Mouse (Mus musculus): ENCODE results near the gene Olfr769. TPM values are rescaled to one million over a fixed set of nuclear protein-coding genes. Genes with fewer than 3 reads are reported as not detected.
A peak's percentile ranks its signal among the peaks of the same experiment; 100 is the strongest.
"Not testable (repeated sequence)": the region's sequence is repeated elsewhere in the genome, so short reads cannot be mapped to it uniquely, and the experiment has no call there.

The Olfr769 gene
- total RNA-seq (2021): not detected
- long read RNA-seq, experiment 1: 0 reads
- long read RNA-seq, experiment 2: 0 reads

DNA sequence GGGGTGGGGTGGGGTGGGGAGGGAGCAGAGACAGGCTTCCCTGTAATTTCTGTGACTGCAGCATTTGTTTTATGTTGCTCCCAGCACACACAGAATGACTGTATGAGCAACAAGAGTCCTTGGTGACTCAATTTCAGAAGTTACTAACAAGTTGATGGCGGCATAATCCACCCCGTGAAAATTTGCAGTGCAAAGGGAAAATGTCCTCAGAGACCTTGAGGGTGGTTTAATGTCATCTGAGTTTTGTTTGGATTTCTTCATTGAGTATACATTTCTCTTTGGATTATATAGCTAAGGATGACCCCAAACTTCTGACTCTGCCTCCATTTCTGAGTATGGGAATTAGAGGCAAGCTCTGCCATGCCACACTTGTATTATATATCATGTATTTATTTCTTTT lies at the start of gene Olfr769:
Olfr769 (minus strand) TSS at position 101 of the 400 bp plus-strand sequence.
- peak; percentile 14 to 17 for DNase-seq

- DNase-seq: no peak
These were observed 47.0 kb upstream of the Olfr769 start, which contains the start of gene Olfr771 for GRCm38 (mm10) chr10:129164651-129165050. Gene Olfr771 (minus strand): TSS chr10:129164751.

DNA sequence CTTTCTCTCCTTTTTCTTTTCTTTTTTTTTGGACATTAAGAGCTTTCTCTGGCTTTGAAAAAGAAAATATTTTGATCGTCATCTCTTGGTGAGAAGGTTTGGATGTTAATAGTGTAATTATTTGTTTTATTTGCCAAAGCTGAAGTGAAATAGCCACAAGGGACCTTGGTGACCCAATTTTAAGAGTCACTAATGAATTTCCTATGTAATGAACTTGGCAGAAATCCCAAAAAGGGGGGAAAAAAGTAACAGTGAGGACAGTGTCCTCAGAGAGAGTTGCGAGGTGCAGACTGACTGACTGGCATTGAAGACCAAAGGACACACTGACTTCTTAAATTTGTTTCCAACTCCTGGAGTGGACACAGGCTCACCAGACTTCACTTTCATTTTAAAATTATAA lies 21.2 kb upstream of the Olfr769 start, which contains the start of gene Olfr770:
Olfr770 (minus strand) TSS at position 101 of the 400 bp plus-strand sequence.
- DNase-seq: no peak

DNA sequence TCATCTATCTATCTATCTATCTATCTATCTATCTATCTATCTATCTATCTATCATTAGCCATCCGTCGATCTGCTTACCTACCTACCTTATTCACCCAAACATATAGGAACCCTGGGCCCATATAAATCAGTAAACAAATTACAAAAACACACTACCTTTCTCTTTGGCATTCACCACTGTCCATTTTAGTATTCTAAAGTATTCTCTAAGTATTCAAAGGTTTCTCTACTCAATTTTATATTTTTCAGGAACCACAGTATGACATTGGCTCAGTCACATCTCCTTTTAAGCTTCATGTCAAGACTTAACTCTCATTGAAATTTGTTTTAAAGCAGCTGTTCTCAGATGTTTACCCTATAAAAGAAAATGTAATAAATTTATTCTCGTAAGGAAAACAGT lies 2.5 kb downstream of the Olfr769 start:
- DNase-seq: no peak

- DNase-seq: no peak
These were observed 16.4 kb downstream of the Olfr769 start for GRCm38 (mm10) chr10:129101231-129101630.

DNA sequence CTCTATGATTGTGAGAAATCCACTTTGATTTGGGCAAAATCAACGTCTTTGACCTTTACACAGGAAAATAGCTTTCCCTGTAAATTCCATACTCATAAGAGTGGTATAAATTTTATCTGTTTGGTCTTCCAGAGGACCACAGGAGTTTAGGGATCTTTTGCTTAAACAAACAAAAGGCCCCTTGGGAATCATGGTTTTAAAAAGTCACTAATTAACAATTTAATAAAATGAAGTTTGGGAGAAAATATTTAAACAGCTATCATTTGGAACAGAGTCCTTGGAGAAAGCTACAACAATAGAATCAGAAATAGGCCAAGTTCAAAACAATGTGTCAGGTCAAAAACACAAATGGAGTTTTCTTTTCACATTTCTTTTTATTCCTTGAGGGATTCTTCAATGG lies 18.4 kb downstream of the Olfr769 start, which contains the start of gene Olfr768:
Olfr768 (minus strand) TSS at position 101 of the 400 bp plus-strand sequence.
- no peak for DNase-seq

- not testable (repeated sequence) for DNase-seq
These were observed 34.9 kb downstream of the Olfr769 start, which contains the start of gene Olfr767 for GRCm38 (mm10) chr10:129082810-129083209. Gene Olfr767 (minus strand): TSS chr10:129082910.

GRCm38 (mm10) chr10:129068877-129069276 lies 48.8 kb downstream of the Olfr769 start, which contains the start of gene Olfr766-ps1:
Gene Olfr766-ps1 (minus strand): TSS chr10:129068977.
- no peak for DNase-seq

Other genes starting within 250 kb of the Olfr769 start
- gene Gdf11, start 226.1 kb downstream of the Olfr769 start, total RNA-seq (2021): 1 to 10 TPM; 1.7 to 2.3 TPM
- 100 to 1,000 TPM; 285 to 398 TPM for gene Cd63, start 216.9 kb downstream of the Olfr769 start, total RNA-seq (2021)
- gene Rdh5, start 195.0 kb downstream of the Olfr769 start, total RNA-seq (2021): 10 to 100 TPM; 12.0 to 14.0 TPM
- gene Bloc1s1, start 193.8 kb downstream of the Olfr769 start, total RNA-seq (2021): 100 to 1,000 TPM; 187 to 198 TPM
- 10 to 100 TPM; 10.4 to 16.0 TPM for gene Itga7, start 184.0 kb downstream of the Olfr769 start, total RNA-seq (2021)
- gene Mettl7b, start 156.9 kb downstream of the Olfr769 start, total RNA-seq (2021): under 1 TPM; 0.30 to 0.76 TPM
- not detected for gene Olfr9, start 128.4 kb downstream of the Olfr769 start, total RNA-seq (2021)
- gene Olfr763, start 107.1 kb downstream of the Olfr769 start, total RNA-seq (2021): not detected
- gene Olfr764-ps1, start 78.0 kb downstream of the Olfr769 start, total RNA-seq (2021): not detected
- not detected for gene Olfr765, start 67.9 kb downstream of the Olfr769 start, total RNA-seq (2021)
- not detected for gene Olfr766-ps1, start 48.9 kb downstream of the Olfr769 start, total RNA-seq (2021)
- not detected for gene Olfr767, start 35.0 kb downstream of the Olfr769 start, total RNA-seq (2021)
- gene Olfr768, start 18.5 kb downstream of the Olfr769 start, total RNA-seq (2021): not detected
- not detected for gene Olfr770, start 21.1 kb upstream of the Olfr769 start, total RNA-seq (2021)
- not detected for gene Olfr771, start 46.9 kb upstream of the Olfr769 start, total RNA-seq (2021)
- not detected for gene Olfr772, start 60.1 kb upstream of the Olfr769 start, total RNA-seq (2021)
- not detected for gene Olfr773, start 69.6 kb upstream of the Olfr769 start, total RNA-seq (2021)
- gene Olfr774, start 118.3 kb upstream of the Olfr769 start, total RNA-seq (2021): not detected
- gene Olfr775, start 130.6 kb upstream of the Olfr769 start, total RNA-seq (2021): not detected
- gene Olfr776, start 141.3 kb upstream of the Olfr769 start, total RNA-seq (2021): not detected
- gene Olfr777, start 153.6 kb upstream of the Olfr769 start, total RNA-seq (2021): not detected
- gene Olfr780, start 200.3 kb upstream of the Olfr769 start, total RNA-seq (2021): not detected
- not detected for gene Olfr781, start 211.0 kb upstream of the Olfr769 start, total RNA-seq (2021)
- not detected for gene Olfr782, start 231.0 kb upstream of the Olfr769 start, total RNA-seq (2021)

All from adrenal gland, postnatal 36 days (tissue).